Mouse (Mus musculus): ENCODE measurements around the gene Ndufa10.
"Not testable (repeated sequence)": the region's sequence is repeated elsewhere in the genome, so short reads cannot be mapped to it uniquely, and the experiment has no call there.

The Ndufa10 gene

GRCm38 (mm10) chr1:92473165-92474041, at the start of gene Ndufa10:
Gene Ndufa10 (minus strand): TSS chr1:92473860.
- peak; percentile 80 for DNase-seq (ENCODE audit: low spot score)

GRCm38 (mm10) chr1:92521376-92521775, 47.7 kb upstream of the Ndufa10 start:
- DNase-seq (ENCODE audit: low spot score), result no peak

- peak; percentile 31 for DNase-seq (ENCODE audit: low spot score)
Measured at GRCm38 (mm10) chr1:92519046-92519445, 45.4 kb upstream of the Ndufa10 start.

GRCm38 (mm10) chr1:92518561-92518960, 44.9 kb upstream of the Ndufa10 start, which contains the start of gene Olfr1414:
Gene Olfr1414 (minus strand): TSS chr1:92518661.
- no peak for DNase-seq (ENCODE audit: low spot score)

- no peak for DNase-seq (ENCODE audit: low spot score)
Measured at GRCm38 (mm10) chr1:92515390-92515789, 41.7 kb upstream of the Ndufa10 start.

GRCm38 (mm10) chr1:92511646-92512045, 38.0 kb upstream of the Ndufa10 start:
- not testable (repeated sequence) for DNase-seq (ENCODE audit: low spot score)

GRCm38 (mm10) chr1:92496001-92496400, 22.3 kb upstream of the Ndufa10 start, which contains the start of gene Olfr1415:
Gene Olfr1415 (minus strand): TSS chr1:92496101.
- DNase-seq (ENCODE audit: low spot score), result no peak

GRCm38 (mm10) chr1:92485013-92485412, 11.4 kb upstream of the Ndufa10 start, which contains the start of gene Olfr1416:
Gene Olfr1416 (minus strand): TSS chr1:92485113.
- no peak for DNase-seq (ENCODE audit: low spot score)

- no peak for DNase-seq (ENCODE audit: low spot score)
Measured at GRCm38 (mm10) chr1:92474066-92474578, 462 bp upstream of the Ndufa10 start.

- no peak for DNase-seq (ENCODE audit: low spot score)
Measured at GRCm38 (mm10) chr1:92468891-92469290, 4.8 kb downstream of the Ndufa10 start.

GRCm38 (mm10) chr1:92458416-92458815, 15.2 kb downstream of the Ndufa10 start:
- DNase-seq (ENCODE audit: low spot score), result no peak

GRCm38 (mm10) chr1:92457758-92458157, 15.9 kb downstream of the Ndufa10 start:
- DNase-seq (ENCODE audit: low spot score), result no peak

GRCm38 (mm10) chr1:92453751-92454445, 19.8 kb downstream of the Ndufa10 start:
- no peak for DNase-seq (ENCODE audit: low spot score)

- no peak for DNase-seq (ENCODE audit: low spot score)
Measured at GRCm38 (mm10) chr1:92448293-92448692, 25.4 kb downstream of the Ndufa10 start.

- no peak for DNase-seq (ENCODE audit: low spot score)
Measured at GRCm38 (mm10) chr1:92441453-92442063, 32.1 kb downstream of the Ndufa10 start.

- no peak for DNase-seq (ENCODE audit: low spot score)
Measured at GRCm38 (mm10) chr1:92440066-92440750, 33.5 kb downstream of the Ndufa10 start.

GRCm38 (mm10) chr1:92437678-92438271, 35.9 kb downstream of the Ndufa10 start:
- peak; percentile 55 for DNase-seq (ENCODE audit: low spot score)

GRCm38 (mm10) chr1:92436831-92437321, 36.8 kb downstream of the Ndufa10 start:
- DNase-seq (ENCODE audit: low spot score), result no peak

GRCm38 (mm10) chr1:92434986-92435385, 38.7 kb downstream of the Ndufa10 start:
- DNase-seq (ENCODE audit: low spot score), result no peak

- DNase-seq (ENCODE audit: low spot score), result no peak
Measured at GRCm38 (mm10) chr1:92432791-92433190, 40.9 kb downstream of the Ndufa10 start.

- DNase-seq (ENCODE audit: low spot score), result no peak
Measured at GRCm38 (mm10) chr1:92432098-92432497, 41.6 kb downstream of the Ndufa10 start.

Measured in left cerebral cortex, adult 11 months (tissue).